In the genomic region with DNA sequence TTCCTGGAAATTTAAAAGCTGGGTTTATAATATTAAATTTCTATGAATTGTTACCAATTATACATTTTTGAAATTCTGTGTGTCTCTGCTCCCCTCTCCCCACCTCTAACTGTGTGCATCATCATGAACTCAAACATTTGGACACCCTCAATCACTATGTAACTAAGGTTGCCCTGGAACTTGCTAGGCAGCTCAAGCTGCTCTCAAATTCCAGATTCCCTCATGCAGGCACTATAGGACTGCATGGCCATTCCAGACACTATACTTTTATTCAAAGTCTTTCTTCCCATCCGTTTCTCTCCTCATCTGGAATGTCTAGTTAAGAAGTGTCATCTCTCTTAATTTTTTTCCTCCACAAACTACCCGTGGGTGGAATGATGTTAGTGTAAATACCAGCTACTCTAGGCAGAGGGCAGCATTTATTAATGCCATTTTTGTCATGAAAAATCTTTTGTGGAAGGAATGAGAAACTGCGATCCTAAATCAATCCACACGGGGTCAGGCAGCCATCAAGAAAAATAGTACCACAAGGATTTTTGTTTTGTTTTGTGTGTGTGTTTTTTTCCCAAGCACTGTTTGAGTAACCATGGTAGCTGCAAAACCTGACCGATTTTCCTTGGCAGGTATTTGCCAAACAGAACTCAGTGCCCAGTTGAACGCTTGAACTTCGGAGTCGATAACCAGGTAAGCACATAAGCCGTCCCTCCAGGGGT, we compare ENCODE assay signal across 9 mouse cellular contexts. TPM values are rescaled to one million over a fixed set of nuclear protein-coding genes. Genes with fewer than 3 reads are reported as not detected.
DNase-seq lines count a peak whose midpoint lies in the region; ATAC-seq and TF ChIP-seq lines count a peak whose summit lies in the region.
"Had no signal": no experiment of that assay in that cellular context is flagged by ENCODE, and none has a peak within 500 bp of the region (broad histone marks: within the 10 kb centered on the region; RNA-seq: fewer than 3 reads in every experiment).

No protein-coding gene starts in this region.

- H3K4me3 ChIP-seq in forebrain, embryonic 15.5 days, result no peak overlapping the region
- H3K4me3 ChIP-seq in intestine, postnatal 0 days (ENCODE audit: low read depth, low read length), result no peak overlapping the region
- no peak overlapping the region for H3K4me3 ChIP-seq in neural tube, embryonic 14.5 days (ENCODE audit: low read depth, low read length)
- H3K4me3 ChIP-seq: liver, embryonic 13.5 days had no signal

- WGBS in forebrain, embryonic 15.5 days, result 26% methylated on average over 9 of the region's 9 CpGs
- WGBS in intestine, postnatal 0 days, result 37% methylated on average over 9 of the region's 9 CpGs
- 47% methylated on average over 9 of the region's 9 CpGs for WGBS in neural tube, embryonic 14.5 days

- no peaks in the 10 kb centered on the region for H3K36me3 ChIP-seq in forebrain, embryonic 15.5 days
- H3K36me3 ChIP-seq in intestine, postnatal 0 days (ENCODE audit: control insufficient read depth, insufficient read depth), result no peaks in the 10 kb centered on the region
- no peaks in the 10 kb centered on the region for H3K36me3 ChIP-seq in neural tube, embryonic 14.5 days (ENCODE audit: control insufficient read depth, insufficient read depth, low read length)
- H3K36me3 ChIP-seq: liver, embryonic 13.5 days had no signal

- peak; percentile 42 for DNase-seq in heart, adult 8-10 months (ENCODE audit: low spot score)
- no peak for DNase-seq in heart, adult 11 months
- peak; percentile 23 for DNase-seq in cerebellum, adult 11-12 months
- DNase-seq in left cerebral cortex, postnatal 4 days, result peak; percentile 48
- DNase-seq in gastrocnemius, postnatal 36 days, result no peak
- DNase-seq: liver, embryonic 13.5 days had no signal

- TF ChIP-seq CTCF in intestine, postnatal 0 days (IDR thresholded peaks at IDR 0.05; ENCODE audit: low read depth), result peak; percentile 90

- peak; percentile 78 for ATAC-seq in forebrain, embryonic 15.5 days (replicated peaks)
- 0 out of 2 replicates have a peak, but pooled peaks have one; percentile 33 for ATAC-seq in intestine, postnatal 0 days
- peak; percentile 75 for ATAC-seq in neural tube, embryonic 14.5 days (ENCODE audit: low read depth)

- no peaks in the 10 kb centered on the region for H3K9me3 ChIP-seq in forebrain, embryonic 15.5 days
- no peaks in the 10 kb centered on the region for H3K9me3 ChIP-seq in intestine, postnatal 0 days (ENCODE audit: control insufficient read depth)
- no peaks in the 10 kb centered on the region for H3K9me3 ChIP-seq in neural tube, embryonic 14.5 days (ENCODE audit: control insufficient read depth, low read length)
- H3K9me3 ChIP-seq: liver, embryonic 13.5 days had no signal

- no peak overlapping the region for H3K4me2 ChIP-seq in forebrain, embryonic 15.5 days (replicated peaks)
- no peak overlapping the region for H3K4me2 ChIP-seq in intestine, postnatal 0 days (replicated peaks; ENCODE audit: low read depth)
- no peak overlapping the region for H3K4me2 ChIP-seq in neural tube, embryonic 14.5 days (ENCODE audit: low read depth, low read length)
- H3K4me2 ChIP-seq: liver, embryonic 13.5 days had no signal

- no peak overlapping the region for H3K27ac ChIP-seq in forebrain, embryonic 15.5 days (replicated peaks)
- no peak overlapping the region for H3K27ac ChIP-seq in intestine, postnatal 0 days (ENCODE audit: low read depth, low read length)
- no peak overlapping the region for H3K27ac ChIP-seq in neural tube, embryonic 14.5 days (ENCODE audit: low read depth, low read length)
- H3K27ac ChIP-seq: liver, embryonic 13.5 days had no signal

- no peaks in the 10 kb centered on the region for H3K27me3 ChIP-seq in forebrain, embryonic 15.5 days
- H3K27me3 ChIP-seq in intestine, postnatal 0 days (replicated peaks; ENCODE audit: control insufficient read depth, insufficient read depth, low read length), result no peaks in the 10 kb centered on the region
- H3K27me3 ChIP-seq in neural tube, embryonic 14.5 days (ENCODE audit: control insufficient read depth, insufficient read depth, low read length), result no peaks in the 10 kb centered on the region
- H3K27me3 ChIP-seq: liver, embryonic 13.5 days had no signal

- H3K9ac ChIP-seq in forebrain, embryonic 15.5 days (replicated peaks), result no peak overlapping the region
- no peak overlapping the region for H3K9ac ChIP-seq in intestine, postnatal 0 days (ENCODE audit: low read depth, low read length)
- no peak overlapping the region for H3K9ac ChIP-seq in neural tube, embryonic 14.5 days (replicated peaks; ENCODE audit: low read depth, low read length)
- H3K9ac ChIP-seq: liver, embryonic 13.5 days had no signal

- peaks cover 5% of the 10 kb centered on the region; the same call in 1 of the 2 replicates for H3K4me1 ChIP-seq in forebrain, embryonic 15.5 days
- no peaks in the 10 kb centered on the region for H3K4me1 ChIP-seq in intestine, postnatal 0 days (replicated peaks; ENCODE audit: control insufficient read depth, insufficient read depth, low read length)
- no peaks in the 10 kb centered on the region for H3K4me1 ChIP-seq in neural tube, embryonic 14.5 days (ENCODE audit: control insufficient read depth, insufficient read depth, low read length)
- H3K4me1 ChIP-seq: liver, embryonic 13.5 days had no signal

- intact Hi-C loops in left cerebral cortex, postnatal 4 days (cut with DNase I), result loop anchor here (1.0 to 5.0 kb wide), 2 partner anchors 321 to 550 kb away; no protein-coding TSS in a partner anchor
- intact Hi-C loops in gastrocnemius, postnatal 36 days (cut with DNase I), result loop anchor here (2.0 kb wide), 1 partner anchor 320 kb away; no protein-coding TSS in a partner anchor

RNA-seq across cellular contexts. Expression of gene Gm7694, which starts 13.7 kb away (rescaled TPM):
- total RNA-seq in heart, adult 8-10 months (2022), result 10 to 100 TPM; 10.2 to 12.8 (median 11.7) TPM
- polyA plus RNA-seq in forebrain, embryonic 15.5 days (2015; fragmentation: Nextera tagmentation; extraction: Ambion mirVana), result 3.5 and 3.8 TPM in 2 replicates
- 0.95 and 1.3 TPM in 2 replicates for polyA plus RNA-seq in intestine, postnatal 0 days (2015; fragmentation: Nextera tagmentation; extraction: Ambion mirVana)
- 1 to 10 TPM; 2.1 to 2.2 TPM for total RNA-seq in left cerebral cortex, postnatal 4 days (2021)
- polyA plus RNA-seq in neural tube, embryonic 14.5 days (2014; fragmentation: Nextera tagmentation; extraction: Ambion mirVana), result 2.2 and 2.9 TPM in 2 replicates
- under 1 TPM; 0.15 to 0.36 TPM for total RNA-seq in gastrocnemius, postnatal 36 days (2021)

RNA-seq across cellular contexts. Expression of gene Sh2d1b1, which starts 15.3 kb away (rescaled TPM):
- total RNA-seq in heart, adult 8-10 months (2022), result under 1 TPM in 2 of 4 experiments, not detected in 2; 0.19 to 0.26 TPM
- polyA plus RNA-seq in forebrain, embryonic 15.5 days (2015; fragmentation: Nextera tagmentation; extraction: Ambion mirVana), result 0.09 TPM in 1 of 2 replicates, not detected in the other
- polyA plus RNA-seq in intestine, postnatal 0 days (2015; fragmentation: Nextera tagmentation; extraction: Ambion mirVana), result 0.21 and 0.27 TPM in 2 replicates
- under 1 TPM in 1 of 2 experiments, not detected in 1; 0.22 TPM for total RNA-seq in left cerebral cortex, postnatal 4 days (2021)
- polyA plus RNA-seq in neural tube, embryonic 14.5 days (2014; fragmentation: Nextera tagmentation; extraction: Ambion mirVana), result not detected in 2 replicates
- not detected for total RNA-seq in gastrocnemius, postnatal 36 days (2021)

RNA-seq across cellular contexts. Expression of gene Spata46, which starts 16.2 kb away (rescaled TPM):
- total RNA-seq in heart, adult 8-10 months (2022), result not detected
- 1.2 and 2.6 TPM in 2 replicates for polyA plus RNA-seq in forebrain, embryonic 15.5 days (2015; fragmentation: Nextera tagmentation; extraction: Ambion mirVana)
- polyA plus RNA-seq in intestine, postnatal 0 days (2015; fragmentation: Nextera tagmentation; extraction: Ambion mirVana), result 0.21 TPM in 1 of 2 replicates, not detected in the other
- total RNA-seq in left cerebral cortex, postnatal 4 days (2021), result not detected
- 1.3 and 1.9 TPM in 2 replicates for polyA plus RNA-seq in neural tube, embryonic 14.5 days (2014; fragmentation: Nextera tagmentation; extraction: Ambion mirVana)
- not detected for total RNA-seq in gastrocnemius, postnatal 36 days (2021)

RNA-seq across cellular contexts. Expression of gene Sh2d1b2, which starts 59.8 kb away (rescaled TPM):
- not detected for total RNA-seq in heart, adult 8-10 months (2022)
- polyA plus RNA-seq in forebrain, embryonic 15.5 days (2015; fragmentation: Nextera tagmentation; extraction: Ambion mirVana), result not detected in 2 replicates
- polyA plus RNA-seq in intestine, postnatal 0 days (2015; fragmentation: Nextera tagmentation; extraction: Ambion mirVana), result not detected in 2 replicates
- total RNA-seq in left cerebral cortex, postnatal 4 days (2021), result not detected
- not detected in 2 replicates for polyA plus RNA-seq in neural tube, embryonic 14.5 days (2014; fragmentation: Nextera tagmentation; extraction: Ambion mirVana)
- total RNA-seq in gastrocnemius, postnatal 36 days (2021), result not detected
- polyA plus RNA-seq: liver, embryonic 13.5 days had no signal

Comparison
In these comparisons a context has a peak if more than half of its experiments do, and no peak if none do; other contexts are left out.
1. DNase-seq: peak in heart, adult 8-10 months (single experiment), cerebellum, adult 11-12 months (single experiment) and left cerebral cortex, postnatal 4 days (single experiment); none in heart, adult 11 months (single experiment) and gastrocnemius, postnatal 36 days (0 of 2).
2. Peak in every context shown above with its lines, with median percentiles within 50 percentile points of each other: ATAC-seq.